Comparison of ENCODE assay signal across 8 mouse cellular contexts in the genomic region with DNA sequence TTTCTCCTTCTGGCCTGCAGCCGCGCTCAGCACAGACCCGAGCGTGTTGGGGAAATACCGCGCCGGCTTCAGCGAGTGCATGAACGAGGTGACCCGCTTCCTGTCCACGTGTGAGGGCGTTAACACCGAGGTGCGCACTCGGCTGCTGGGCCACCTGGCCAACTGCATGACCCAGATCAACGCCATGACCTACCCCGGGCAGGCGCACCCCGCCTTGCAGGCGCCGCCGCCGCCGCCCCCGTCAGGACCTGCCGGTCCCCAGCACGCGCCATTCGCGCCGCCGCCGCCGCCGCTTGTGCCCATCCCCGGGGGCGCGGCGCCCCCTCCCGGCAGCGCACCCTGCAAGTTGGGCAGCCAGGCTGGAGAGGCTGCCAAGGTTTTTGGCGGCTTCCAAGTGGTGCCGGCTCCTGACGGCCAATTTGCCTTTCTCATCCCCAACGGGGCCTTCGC. TPM values are rescaled to one million over a fixed set of nuclear protein-coding genes. Genes with fewer than 3 reads are reported as not detected.
DNase-seq lines count a peak whose midpoint lies in the region; ATAC-seq lines count a peak whose summit lies in the region.

No protein-coding gene starts in this region.

- H3K9ac ChIP-seq in hindbrain, embryonic 13.5 days: peak overlapping the region; percentile 76

- no peaks in the 10 kb centered on the region for H3K36me3 ChIP-seq in hindbrain, embryonic 13.5 days

- peak overlapping the region; percentile 56 for H3K4me3 ChIP-seq in hindbrain, embryonic 13.5 days

- H3K9me3 ChIP-seq in hindbrain, embryonic 13.5 days: no peaks in the 10 kb centered on the region

- H3K4me2 ChIP-seq in hindbrain, embryonic 13.5 days: peak overlapping the region; percentile 98

- H3K4me1 ChIP-seq in hindbrain, embryonic 13.5 days (replicated peaks): peaks cover 68% of the 10 kb centered on the region

- peaks cover 73% of the 10 kb centered on the region for H3K27me3 ChIP-seq in hindbrain, embryonic 13.5 days

- H3K27ac ChIP-seq in hindbrain, embryonic 13.5 days: peak overlapping the region; percentile 84

- ATAC-seq in hindbrain, embryonic 13.5 days (ENCODE audit: low FRiP score): no peak; the same call in 1 of the 2 replicates

- under 1% methylated on average over 45 of the region's 46 CpGs for WGBS in hindbrain, embryonic 13.5 days

- DNase-seq in MN1 (ENCODE audit: low spot score): peak; percentile 45
- DNase-seq in cerebellum, adult 9-10 months: peak; percentile 80
- peak; percentile 67 to 85 for DNase-seq in frontal cortex, postnatal 10 days (ENCODE audit: low spot score in 2 of 2)
- peak; percentile 84 to 85 for DNase-seq in layer of hippocampus, postnatal 36 days
- DNase-seq in lung, postnatal 14 days: peak; percentile 88
- peak; percentile 83 to 86 for DNase-seq in right cerebral cortex, adult 2 months (ENCODE audit: low spot score in 2 of 2)
- peak; percentile 38 for DNase-seq in urinary bladder, postnatal 10 days (ENCODE audit: low spot score)

RNA-seq across cellular contexts. Expression of a gene that starts 2.7 kb away (rescaled TPM):
- polyA plus RNA-seq in hindbrain, embryonic 13.5 days (2015; fragmentation: Nextera tagmentation; extraction: Ambion mirVana): 14.6 and 19.1 TPM in 2 replicates
- 10 to 100 TPM; 18.9 to 23.3 TPM for total RNA-seq in layer of hippocampus, postnatal 36 days (2021)

Comparison
In these comparisons a context has a peak if more than half of its experiments do, and no peak if none do; other contexts are left out.
1. DNase-seq: peak in every context shown above with its lines; median percentile 88 in lung, postnatal 14 days; 84 in layer of hippocampus, postnatal 36 days; 84 in right cerebral cortex, adult 2 months; 80 in cerebellum, adult 9-10 months; 76 in frontal cortex, postnatal 10 days; 45 in MN1; 38 in urinary bladder, postnatal 10 days.